Comparison of ENCODE assay signal across 20 mouse cellular contexts in the genomic region with DNA sequence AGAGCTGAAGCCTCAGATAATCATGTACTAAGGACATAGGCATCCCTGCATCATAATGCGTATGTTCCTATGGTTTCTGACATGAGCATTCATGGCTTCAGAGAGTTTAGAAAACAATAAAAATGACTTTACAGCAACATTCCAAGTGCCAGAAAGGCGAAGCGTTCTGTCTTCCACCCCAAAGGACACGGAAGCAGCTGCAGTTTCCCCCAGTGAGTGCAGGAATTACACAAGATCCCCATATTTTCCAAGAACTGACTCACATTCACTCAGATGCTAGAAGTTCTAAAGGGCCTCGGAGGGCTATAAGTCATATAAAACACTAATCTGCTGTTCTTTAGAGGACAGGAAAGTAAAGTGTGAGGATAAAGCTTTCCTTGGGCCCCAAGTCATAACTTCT.
"Had no signal": no experiment of that assay in that cellular context is flagged by ENCODE, and none has a peak within 500 bp of the region (broad histone marks: within the 10 kb centered on the region; RNA-seq: fewer than 3 reads in every experiment).

No protein-coding gene starts in this region.

- H3K9me3 ChIP-seq: liver, embryonic 12.5 days; liver, embryonic 15.5 days; lung, embryonic 15.5 days; midbrain, embryonic 13.5 days had no signal

- H3K4me3 ChIP-seq: liver, embryonic 12.5 days; liver, embryonic 15.5 days; lung, embryonic 15.5 days; midbrain, embryonic 13.5 days had no signal

- H3K27me3 ChIP-seq: liver, embryonic 12.5 days; liver, embryonic 15.5 days; lung, embryonic 15.5 days; midbrain, embryonic 13.5 days had no signal

- H3K4me2 ChIP-seq: liver, embryonic 12.5 days; liver, embryonic 15.5 days; lung, embryonic 15.5 days; midbrain, embryonic 13.5 days had no signal

- H3K4me1 ChIP-seq: liver, embryonic 12.5 days; liver, embryonic 15.5 days; lung, embryonic 15.5 days had no signal

- DNase-seq: kidney, adult 2 months; kidney, postnatal 14 days; kidney, postnatal 4 days; left cerebral cortex, postnatal 4 days; liver; lung, adult 18-20 months; lung, postnatal 14 days; right cerebral cortex, adult 18-20 months; right cerebral cortex, postnatal 14 days; right cerebral cortex, postnatal 4 days; spleen, adult 18-20 months; thymus, adult 18-20 months; thymus, postnatal 14 days; thymus, postnatal 4 days had no signal

- H3K36me3 ChIP-seq: liver, embryonic 12.5 days; liver, embryonic 15.5 days; lung, embryonic 15.5 days; midbrain, embryonic 13.5 days had no signal

- ATAC-seq: intestine, postnatal 0 days; liver, embryonic 12.5 days; midbrain, embryonic 13.5 days had no signal

- H3K9ac ChIP-seq: liver, embryonic 12.5 days; liver, embryonic 15.5 days; lung, embryonic 15.5 days; midbrain, embryonic 13.5 days had no signal

- H3K27ac ChIP-seq: liver, embryonic 12.5 days; liver, embryonic 15.5 days; lung, embryonic 15.5 days; macrophage; midbrain, embryonic 13.5 days had no signal
